Mouse (Mus musculus) adrenal gland, adult 2 months (tissue): ENCODE measurements around the gene Mob2. TPM values are rescaled to one million over a fixed set of nuclear protein-coding genes. Genes with fewer than 3 reads are reported as not detected.

Experiments
- microRNA-seq, 2 experiments: library from miRNA; unstranded; fragments of <30 nt; microRNA quantifications; one replicate each; pipeline ENCODE4 v1.2.0; 2021
- polyA plus RNA-seq: library from polyadenylated mRNA; depleted of rRNA; stranded (reverse); fragments of >200 nt; gene quantifications from 2 replicates; pipeline ENCODE4 v1.2.3, GENCODE M21; 2012; rRNA removed
- total RNA-seq, 2 experiments: library from RNA; stranded (reverse); gene quantifications; 2 replicates each; pipeline ENCODE4 v1.2.3; 2021

Gene Mob2
- total and polyA plus RNA-seq, 3 experiments = 38.2 to 59.3 (median 52.3) TPM

Small RNA genes lying within 50 kb of the gene (microRNA-seq; reads per million reads assigned to microRNA genes)
- gene Mir3104 = 0 reads per million in 2 experiments

Other genes starting within 250 kb of the Mob2 start
- not detected for gene Muc5b, start 222.0 kb downstream of the Mob2 start, total RNA-seq
- not detected in 2 replicates for gene Muc5b, start 222.0 kb downstream of the Mob2 start, polyA plus RNA-seq
- gene Tollip, start 142.6 kb downstream of the Mob2 start, total RNA-seq = 10 to 100 TPM; 58.2 to 61.5 TPM
- 51.2 and 81.5 TPM in 2 replicates for gene Tollip, start 142.6 kb downstream of the Mob2 start, polyA plus RNA-seq
- gene Brsk2, start 111.3 kb downstream of the Mob2 start, total RNA-seq = 1 to 10 TPM; 3.1 to 3.8 TPM
- 2.1 and 2.5 TPM in 2 replicates for gene Brsk2, start 111.3 kb downstream of the Mob2 start, polyA plus RNA-seq
- 10 to 100 TPM; 11.1 to 15.9 TPM for gene Dusp8, start 34.8 kb upstream of the Mob2 start, total RNA-seq
- 10.7 and 13.2 TPM in 2 replicates for gene Dusp8, start 34.8 kb upstream of the Mob2 start, polyA plus RNA-seq
- gene Gm45618, start 59.7 kb upstream of the Mob2 start, total RNA-seq = not detected
- not detected in 2 replicates for gene Gm45618, start 59.7 kb upstream of the Mob2 start, polyA plus RNA-seq
- not detected for gene Gm39115, start 75.0 kb upstream of the Mob2 start, total RNA-seq
- not detected in 2 replicates for gene Gm39115, start 75.0 kb upstream of the Mob2 start, polyA plus RNA-seq
- not detected for gene Gm45337, start 83.5 kb upstream of the Mob2 start, total RNA-seq
- gene Gm45337, start 83.5 kb upstream of the Mob2 start, polyA plus RNA-seq = not detected in 2 replicates
- not detected for gene Gm29735, start 96.0 kb upstream of the Mob2 start, total RNA-seq
- not detected in 2 replicates for gene Gm29735, start 96.0 kb upstream of the Mob2 start, polyA plus RNA-seq
- gene Gm4553, start 104.7 kb upstream of the Mob2 start, total RNA-seq = not detected
- gene Gm4553, start 104.7 kb upstream of the Mob2 start, polyA plus RNA-seq = not detected in 2 replicates
- gene Krtap5-2, start 114.9 kb upstream of the Mob2 start, total RNA-seq = not detected
- gene Krtap5-2, start 114.9 kb upstream of the Mob2 start, polyA plus RNA-seq = not detected in 2 replicates
- not detected for gene Gm10153, start 129.3 kb upstream of the Mob2 start, total RNA-seq
- gene Gm10153, start 129.3 kb upstream of the Mob2 start, polyA plus RNA-seq = not detected in 2 replicates
- not detected for gene Krtap5-3, start 140.3 kb upstream of the Mob2 start, total RNA-seq
- gene Krtap5-3, start 140.3 kb upstream of the Mob2 start, polyA plus RNA-seq = not detected in 2 replicates
- gene Gm7579, start 150.8 kb upstream of the Mob2 start, total RNA-seq = not detected
- gene Gm7579, start 150.8 kb upstream of the Mob2 start, polyA plus RNA-seq = not detected in 2 replicates
- not detected for gene Krtap5-5, start 168.9 kb upstream of the Mob2 start, total RNA-seq
- 0.11 TPM in 1 of 2 replicates, not detected in the other for gene Krtap5-5, start 168.9 kb upstream of the Mob2 start, polyA plus RNA-seq
- not detected for gene Gm40460, start 180.0 kb upstream of the Mob2 start, total RNA-seq
- not detected in 2 replicates for gene Gm40460, start 180.0 kb upstream of the Mob2 start, polyA plus RNA-seq
- gene Gm2431, start 197.3 kb upstream of the Mob2 start, total RNA-seq = not detected
- not detected in 2 replicates for gene Gm2431, start 197.3 kb upstream of the Mob2 start, polyA plus RNA-seq
- gene Gm4559, start 213.3 kb upstream of the Mob2 start, total RNA-seq = not detected
- not detected in 2 replicates for gene Gm4559, start 213.3 kb upstream of the Mob2 start, polyA plus RNA-seq
- not detected for gene Krtap5-1, start 236.1 kb upstream of the Mob2 start, total RNA-seq
- gene Krtap5-1, start 236.1 kb upstream of the Mob2 start, polyA plus RNA-seq = not detected in 2 replicates
- gene Krtap5-4, start 242.5 kb upstream of the Mob2 start, total RNA-seq = not detected
- gene Krtap5-4, start 242.5 kb upstream of the Mob2 start, polyA plus RNA-seq = not detected in 2 replicates